Mouse (Mus musculus) hindbrain, embryonic 12.5 days (tissue): ENCODE results near the gene Gpsm1. TPM values are rescaled to one million over a fixed set of nuclear protein-coding genes. Genes with fewer than 3 reads are reported as not detected.
A peak's percentile ranks its signal among the peaks of the same experiment; 100 is the strongest.

ENCODE experiments used
- ATAC-seq: fragments of 200-750 bp; cut with Nextera tagmentation; 2 replicates; pipeline ENCODE4 v1.8.0; 2017; ENCODE audit warnings: moderate TSS enrichment; ENCODE audit not compliant: low FRiP score
- H3K27ac ChIP-seq: fragments of 300-500 bp; sonication (generic); 2 replicates; pipeline ENCODE4 v1.5.1; 2016; ENCODE audit warnings: mild to moderate bottlenecking
- H3K27me3 ChIP-seq: fragments of 300-500 bp; sonication (generic); 2 replicates; pipeline ENCODE4 v1.6.1; 2016; ENCODE audit warnings: mild to moderate bottlenecking
- H3K36me3 ChIP-seq: fragments of 300-500 bp; sonication (generic); 2 replicates; pipeline ENCODE4 v1.6.1; 2016; ENCODE audit warnings: mild to moderate bottlenecking
- H3K4me1 ChIP-seq: fragments of 300-500 bp; sonication (generic); 2 replicates; pipeline ENCODE4 v1.6.1; 2016
- H3K4me2 ChIP-seq: fragments of 300-500 bp; sonication (generic); replicated peaks from 2 replicates; pipeline ENCODE4 v1.6.1; 2016; ENCODE audit warnings: mild to moderate bottlenecking
- H3K4me3 ChIP-seq: fragments of 300-500 bp; sonication (generic); 2 replicates; pipeline ENCODE4 v1.5.1; 2016; ENCODE audit warnings: mild to moderate bottlenecking
- H3K9ac ChIP-seq: fragments of 300-500 bp; sonication (generic); 2 replicates; pipeline ENCODE4 v1.6.1; 2016; ENCODE audit warnings: mild to moderate bottlenecking, moderate library complexity
- H3K9me3 ChIP-seq: fragments of 300-500 bp; sonication (generic); replicated peaks from 2 replicates; pipeline ENCODE4 v1.6.1; 2016; ENCODE audit warnings: mild to moderate bottlenecking
- WGBS: fragments of 180-500 bp; shearing (Covaris S2); methylation state at CpG from one replicate; pipeline ENCODE4 v1.1.7; 2016; 5-methylcytosine and 5-hydroxymethylcytosine counted together
- polyA plus RNA-seq: library from polyadenylated mRNA; unstranded; fragments of >200 nt; fragmentation: Nextera tagmentation; extraction: Ambion mirVana; gene quantifications from 2 replicates; pipeline ENCODE4 v1.2.1, GENCODE M21; 2016

Gpsm1 gene
- polyA plus RNA-seq, 1 experiment from 2014 or later = 133 TPM

- no peak overlapping the region for H3K4me2 ChIP-seq
- H3K9ac ChIP-seq = no peak overlapping the region
- H3K27me3 ChIP-seq = no peaks in the 10 kb centered on the region
- H3K9me3 ChIP-seq = no peaks in the 10 kb centered on the region
- ATAC-seq = no peak
- no peak overlapping the region for H3K4me3 ChIP-seq
- peaks cover 5% of the 10 kb centered on the region for H3K4me1 ChIP-seq
- H3K36me3 ChIP-seq = peaks cover 71% of the 10 kb centered on the region
- 92% methylated on average over 2 of the region's 2 CpGs for WGBS
- no peak overlapping the region for H3K27ac ChIP-seq
Observed at GRCm38 (mm10) chr2:26324917-26325316, 9.6 kb downstream of the Gpsm1 start.

- Histone ChIP-seq H3K4me2 (no peak overlapping the region), H3K27ac (no peak overlapping the region), H3K36me3 (peaks cover 77% of the 10 kb centered on the region), H3K9ac (no peak overlapping the region), H3K4me3 (no peak overlapping the region), H3K4me1 (no peaks in the 10 kb centered on the region; the same call in 1 of the 2 replicates), H3K9me3 (no peaks in the 10 kb centered on the region), H3K27me3 (no peaks in the 10 kb centered on the region)
- peak; percentile 57 for ATAC-seq
- 67% methylated on average over 15 of the region's 15 CpGs for WGBS
Observed at GRCm38 (mm10) chr2:26325386-26326181, 10.3 kb downstream of the Gpsm1 start.

GRCm38 (mm10) chr2:26327852-26328251 is 12.5 kb downstream of the Gpsm1 start:
- Histone ChIP-seq H3K4me3 (no peak overlapping the region), H3K4me1 (no peaks in the 10 kb centered on the region), H3K9ac (no peak overlapping the region), H3K4me2 (no peak overlapping the region), H3K27me3 (no peaks in the 10 kb centered on the region), H3K27ac (no peak overlapping the region), H3K9me3 (no peaks in the 10 kb centered on the region), H3K36me3 (peaks cover 89% of the 10 kb centered on the region)
- no peak for ATAC-seq
- 93% methylated on average over 4 of the region's 4 CpGs for WGBS

GRCm38 (mm10) chr2:26329402-26329801 is 14.1 kb downstream of the Gpsm1 start:
- Histone ChIP-seq H3K4me2 (no peak overlapping the region), H3K4me1 (no peaks in the 10 kb centered on the region), H3K9me3 (no peaks in the 10 kb centered on the region), H3K4me3 (no peak overlapping the region), H3K9ac (no peak overlapping the region), H3K27ac (peak overlapping the region; percentile 36; the same call in 1 of the 2 replicates), H3K27me3 (no peaks in the 10 kb centered on the region), H3K36me3 (peaks cover 76% of the 10 kb centered on the region)
- WGBS = 53% methylated on average over 8 of the region's 8 CpGs
- ATAC-seq = 0 out of 2 replicates have a peak, but pooled peaks have one; percentile 32

DNA sequence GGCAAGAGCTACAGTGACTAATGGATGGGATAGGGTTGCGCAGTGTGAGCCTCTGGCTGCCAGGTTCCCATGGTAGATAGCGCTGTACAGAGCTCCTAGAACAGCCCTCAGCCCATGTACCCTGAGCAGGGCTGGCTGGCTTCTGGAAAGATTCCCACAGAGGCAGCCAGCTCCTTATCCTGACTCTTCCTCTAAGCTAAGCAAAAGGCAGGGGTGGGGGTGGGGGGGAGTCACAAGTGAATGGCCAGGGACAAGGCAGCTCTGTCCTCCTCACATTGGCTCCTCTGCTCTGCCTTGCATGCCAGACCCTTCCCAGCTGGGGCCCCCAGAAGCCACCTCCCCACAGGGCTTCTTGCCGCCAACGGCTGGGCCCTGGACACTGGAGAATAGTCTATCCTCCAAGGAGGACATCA is 14.7 kb downstream of the Gpsm1 start:
- H3K27ac ChIP-seq = no peak overlapping the region
- peak; percentile 55 for ATAC-seq
- 0 out of 2 replicates have a peak overlapping the region, but pooled peaks have one; percentile 24 for H3K9ac ChIP-seq
- H3K9me3 ChIP-seq = no peaks in the 10 kb centered on the region
- no peak overlapping the region for H3K4me2 ChIP-seq
- H3K27me3 ChIP-seq = no peaks in the 10 kb centered on the region
- no peak overlapping the region for H3K4me3 ChIP-seq
- no peaks in the 10 kb centered on the region for H3K4me1 ChIP-seq
- 90% methylated on average over 4 of the region's 4 CpGs for WGBS
- peaks cover 69% of the 10 kb centered on the region for H3K36me3 ChIP-seq

DNA sequence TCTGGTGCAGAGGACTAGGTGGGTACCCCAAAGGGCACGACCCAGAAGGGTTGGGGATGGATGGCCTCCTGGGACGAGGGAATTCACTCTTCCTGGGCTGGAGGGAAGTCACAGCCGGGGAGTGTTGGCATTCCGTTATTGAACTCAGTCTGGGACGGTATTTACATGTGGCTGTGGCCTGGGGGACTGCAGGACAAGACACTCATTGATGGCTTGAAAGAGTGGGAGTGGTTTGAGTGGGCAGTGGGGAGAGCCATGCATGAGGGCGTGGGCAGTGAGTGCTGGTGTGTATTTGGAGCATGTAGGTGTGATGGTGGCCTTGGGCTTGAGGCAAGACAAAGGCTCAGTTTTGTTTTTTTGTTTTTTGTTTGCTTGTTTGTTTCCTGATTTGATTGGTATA is 15.4 kb downstream of the Gpsm1 start:
- no peak overlapping the region for H3K4me3 ChIP-seq
- no peak overlapping the region for H3K27ac ChIP-seq
- H3K4me2 ChIP-seq = no peak overlapping the region
- peaks cover 63% of the 10 kb centered on the region for H3K36me3 ChIP-seq
- 73% methylated on average over 6 of the region's 6 CpGs for WGBS
- H3K27me3 ChIP-seq = no peaks in the 10 kb centered on the region
- no peaks in the 10 kb centered on the region for H3K9me3 ChIP-seq
- H3K4me1 ChIP-seq = no peaks in the 10 kb centered on the region
- H3K9ac ChIP-seq = 0 out of 2 replicates have a peak overlapping the region, but pooled peaks have one; percentile 24
- no peak for ATAC-seq

GRCm38 (mm10) chr2:26338302-26339203 is 23.2 kb downstream of the Gpsm1 start:
- no peaks in the 10 kb centered on the region for H3K27me3 ChIP-seq
- no peaks in the 10 kb centered on the region for H3K4me1 ChIP-seq
- H3K9me3 ChIP-seq = no peaks in the 10 kb centered on the region
- H3K4me3 ChIP-seq = no peak overlapping the region
- WGBS = 72% methylated on average over 9 of the region's 13 CpGs
- H3K9ac ChIP-seq = no peak overlapping the region
- H3K4me2 ChIP-seq = no peak overlapping the region
- no peak overlapping the region for H3K27ac ChIP-seq
- ATAC-seq = no peak
- peaks cover 53% of the 10 kb centered on the region for H3K36me3 ChIP-seq

DNA sequence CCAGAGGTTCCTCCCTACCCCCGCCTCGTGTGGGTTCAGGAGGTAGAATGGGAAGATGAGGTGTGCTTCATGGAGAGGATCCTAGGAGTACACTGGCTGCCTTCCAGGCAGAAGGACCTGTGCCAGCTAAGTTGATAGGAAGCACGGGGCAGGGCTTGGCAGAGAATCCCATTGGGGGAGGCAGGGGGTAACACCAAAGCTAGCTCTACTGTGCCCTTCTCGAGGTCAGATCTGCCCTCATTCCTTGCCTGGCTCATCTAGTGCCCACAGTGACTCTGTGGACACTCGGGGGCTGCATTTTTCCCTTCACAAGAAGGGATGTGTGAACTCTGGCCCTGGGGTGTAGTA is 23.9 kb downstream of the Gpsm1 start:
- ATAC-seq = no peak
- Histone ChIP-seq H3K4me1 (no peaks in the 10 kb centered on the region), H3K27ac (no peak overlapping the region), H3K27me3 (no peaks in the 10 kb centered on the region), H3K36me3 (peaks cover 59% of the 10 kb centered on the region), H3K4me2 (no peak overlapping the region), H3K9me3 (no peaks in the 10 kb centered on the region), H3K9ac (no peak overlapping the region), H3K4me3 (no peak overlapping the region)
- WGBS = 94% methylated on average over 5 of the region's 5 CpGs

GRCm38 (mm10) chr2:26341510-26341981 is 26.2 kb downstream of the Gpsm1 start:
- Histone ChIP-seq H3K4me1 (no peaks in the 10 kb centered on the region), H3K9me3 (no peaks in the 10 kb centered on the region), H3K9ac (no peak overlapping the region), H3K4me2 (no peak overlapping the region), H3K27me3 (no peaks in the 10 kb centered on the region), H3K4me3 (no peak overlapping the region), H3K36me3 (peaks cover 82% of the 10 kb centered on the region), H3K27ac (no peak overlapping the region)
- no peak for ATAC-seq
- WGBS = 91% methylated on average over 2 of the region's 2 CpGs

GRCm38 (mm10) chr2:26342044-26342443 is 26.7 kb downstream of the Gpsm1 start:
- Histone ChIP-seq H3K4me2 (no peak overlapping the region), H3K9ac (0 out of 2 replicates have a peak overlapping the region, but pooled peaks have one; percentile 2), H3K4me3 (no peak overlapping the region), H3K4me1 (no peaks in the 10 kb centered on the region), H3K27ac (peak overlapping the region; percentile 30; the same call in 1 of the 2 replicates), H3K9me3 (no peaks in the 10 kb centered on the region), H3K27me3 (no peaks in the 10 kb centered on the region), H3K36me3 (peaks cover 87% of the 10 kb centered on the region)
- WGBS = 83% methylated on average over 10 of the region's 10 CpGs
- no peak for ATAC-seq

DNA sequence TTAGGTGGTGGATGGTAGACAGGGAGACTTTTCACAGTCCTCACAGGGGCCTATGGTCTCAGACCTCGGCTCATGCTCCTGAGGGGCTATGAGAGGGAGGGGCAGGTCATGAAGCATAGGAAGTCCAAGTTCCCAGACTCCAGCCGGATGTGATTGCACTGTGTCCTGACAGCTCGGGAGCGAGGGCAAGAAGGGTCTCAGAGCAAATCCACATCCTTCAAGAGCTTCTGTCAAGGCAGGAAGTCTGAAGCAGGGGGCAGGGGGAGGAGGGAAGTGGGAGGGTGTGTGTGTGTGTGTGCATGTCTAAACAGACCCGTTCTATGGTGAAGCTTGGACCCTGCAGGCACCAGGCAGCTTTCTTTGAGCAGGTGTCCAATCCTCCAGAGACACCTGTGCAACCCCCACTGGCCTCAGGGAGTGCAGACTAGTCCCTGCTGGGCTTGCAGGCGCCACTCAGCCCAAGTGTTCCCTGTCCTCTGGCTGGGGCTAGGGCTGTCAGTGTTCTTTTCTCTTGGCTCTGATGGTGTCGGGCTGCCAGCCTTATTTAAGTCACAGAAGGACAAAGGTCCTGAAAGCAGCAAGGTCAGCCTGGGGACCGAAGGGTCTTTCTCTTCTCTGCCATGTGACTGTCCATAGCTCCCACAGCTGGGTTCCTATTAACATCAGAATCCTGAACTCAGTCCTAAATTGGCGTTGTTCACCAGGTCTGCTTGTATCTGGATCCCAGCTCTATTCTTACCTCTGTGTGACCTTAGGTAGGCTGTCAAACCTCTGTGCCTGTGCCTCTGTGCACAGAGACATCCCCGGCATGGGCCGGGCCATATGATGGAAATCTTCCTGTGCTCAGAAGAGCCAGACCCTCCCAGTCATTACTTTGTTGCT is 27.5 kb downstream of the Gpsm1 start:
- H3K27ac ChIP-seq = no peak overlapping the region
- no peaks in the 10 kb centered on the region for H3K9me3 ChIP-seq
- no peaks in the 10 kb centered on the region for H3K4me1 ChIP-seq
- H3K4me3 ChIP-seq = no peak overlapping the region
- 72% methylated on average over 11 of the region's 11 CpGs for WGBS
- no peaks in the 10 kb centered on the region for H3K27me3 ChIP-seq
- H3K36me3 ChIP-seq = peaks cover 95% of the 10 kb centered on the region
- no peak overlapping the region for H3K9ac ChIP-seq
- ATAC-seq = no peak
- H3K4me2 ChIP-seq = no peak overlapping the region
